Mouse (Mus musculus): ENCODE measurements around the gene Cinp. TPM values are rescaled to one million over a fixed set of nuclear protein-coding genes. Genes with fewer than 3 reads are reported as not detected.

Gene Cinp
- polyA plus RNA-seq (2012; rRNA removed) = 30.2 and 34.8 TPM in 2 replicates

DNA sequence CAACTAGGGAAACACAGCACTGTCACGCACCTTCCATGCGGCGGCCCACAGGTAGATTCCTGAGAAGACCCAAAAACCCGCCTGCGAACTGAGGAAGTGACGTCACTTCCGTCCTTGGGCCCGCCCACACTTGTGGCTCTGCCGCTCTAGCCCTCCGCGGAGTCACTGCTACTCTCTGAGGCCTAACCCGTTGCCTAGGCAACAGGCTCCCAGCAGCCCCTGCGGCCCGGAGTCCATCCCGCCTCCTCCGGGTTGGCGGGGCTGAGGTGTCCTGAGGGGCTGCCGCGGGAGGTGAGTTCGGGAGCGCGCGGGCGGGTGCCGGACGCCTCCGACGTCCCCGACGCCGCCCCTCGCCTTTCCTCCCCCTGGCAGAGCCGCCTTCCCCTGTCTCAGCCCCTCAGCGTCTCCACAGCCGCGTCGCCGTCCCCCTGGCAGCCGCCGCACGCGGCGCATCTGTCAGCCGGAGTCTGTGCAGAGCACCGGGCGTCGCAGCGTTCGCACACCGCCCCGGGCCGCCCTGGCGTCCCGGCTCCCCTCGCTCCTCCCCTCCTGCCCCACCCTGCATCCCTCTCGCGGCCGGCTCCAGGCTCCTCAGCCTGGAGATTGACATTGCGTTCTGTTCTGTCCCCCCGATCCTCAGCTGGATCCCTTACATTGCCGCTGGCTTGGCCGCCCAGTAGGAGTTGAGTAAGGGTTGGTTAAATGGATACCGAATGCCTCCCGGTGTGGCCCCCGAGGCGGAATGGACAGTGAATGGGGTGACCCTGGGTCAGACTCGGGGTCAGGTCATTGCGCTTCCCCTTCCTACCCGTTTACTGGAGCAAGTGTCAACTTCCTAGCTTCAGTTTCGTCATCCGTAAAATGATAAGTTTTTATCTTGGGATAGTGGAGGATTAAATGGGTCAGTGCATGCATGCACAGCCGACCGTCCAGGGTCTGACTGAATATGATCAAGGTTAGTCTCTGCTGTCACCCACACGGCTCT lies at the start of gene Cinp, which contains the start of gene Tecpr2:
Gene Cinp, minus strand, starts transcription at position 110 of the 985 bp plus-strand sequence.
Gene Tecpr2, plus strand, starts transcription at position 229 of the 985 bp plus-strand sequence.
- under 1% methylated on average over 71 of the region's 74 CpGs for WGBS
- TF ChIP-seq CTCF (IDR thresholded peaks at IDR 0.05; ENCODE audit: insufficient read depth, low read length) (no peak), POLR2A (IDR thresholded peaks at IDR 0.05; ENCODE audit: borderline replicate concordance, extremely low read depth, low read depth, low read length) (no peak; the same call in 1 of the 2 replicates)
- peak within 1 kb of the TSS; percentile 65 for H3K4me3 ChIP-seq (replicated peaks; ENCODE audit: extremely low read depth, low read depth, low read length)
- peaks cover 8% of the 10 kb centered on the region; the same call in 1 of the 2 replicates for H3K4me1 ChIP-seq (ENCODE audit: control insufficient read depth, insufficient read depth, low read length)
- DNase-seq = peak; percentile 93

DNA sequence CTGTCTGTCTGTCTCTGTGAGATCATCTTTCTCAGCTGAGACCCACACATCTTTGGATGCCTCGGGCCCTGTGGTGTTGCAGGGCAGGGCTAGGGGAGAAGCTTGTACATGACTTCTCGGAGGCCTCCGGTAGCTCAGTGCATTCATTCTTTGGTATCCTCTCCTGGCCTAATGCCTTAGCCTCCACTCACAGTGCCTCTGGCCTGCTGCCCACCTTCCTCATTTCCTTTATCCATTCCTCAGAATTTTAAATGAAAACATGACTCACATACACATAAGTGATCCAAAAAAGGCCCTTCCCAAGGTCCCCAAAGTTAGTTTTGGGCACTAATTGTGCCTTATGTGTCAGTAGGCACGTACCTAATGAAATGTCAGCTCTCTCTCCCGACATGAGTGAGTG lies 48.6 kb upstream of the Cinp start:
- TF ChIP-seq POLR2A (IDR thresholded peaks at IDR 0.05; ENCODE audit: borderline replicate concordance, extremely low read depth, low read depth, low read length) (no peak), CTCF (IDR thresholded peaks at IDR 0.05; ENCODE audit: insufficient read depth, low read length) (no peak)
- no peak overlapping the region for H3K4me3 ChIP-seq (replicated peaks; ENCODE audit: extremely low read depth, low read depth, low read length)
- 76% methylated on average over 5 of the region's 5 CpGs for WGBS
- no peaks in the 10 kb centered on the region for H3K4me1 ChIP-seq (ENCODE audit: control insufficient read depth, insufficient read depth, low read length)
- no peak for DNase-seq

DNA sequence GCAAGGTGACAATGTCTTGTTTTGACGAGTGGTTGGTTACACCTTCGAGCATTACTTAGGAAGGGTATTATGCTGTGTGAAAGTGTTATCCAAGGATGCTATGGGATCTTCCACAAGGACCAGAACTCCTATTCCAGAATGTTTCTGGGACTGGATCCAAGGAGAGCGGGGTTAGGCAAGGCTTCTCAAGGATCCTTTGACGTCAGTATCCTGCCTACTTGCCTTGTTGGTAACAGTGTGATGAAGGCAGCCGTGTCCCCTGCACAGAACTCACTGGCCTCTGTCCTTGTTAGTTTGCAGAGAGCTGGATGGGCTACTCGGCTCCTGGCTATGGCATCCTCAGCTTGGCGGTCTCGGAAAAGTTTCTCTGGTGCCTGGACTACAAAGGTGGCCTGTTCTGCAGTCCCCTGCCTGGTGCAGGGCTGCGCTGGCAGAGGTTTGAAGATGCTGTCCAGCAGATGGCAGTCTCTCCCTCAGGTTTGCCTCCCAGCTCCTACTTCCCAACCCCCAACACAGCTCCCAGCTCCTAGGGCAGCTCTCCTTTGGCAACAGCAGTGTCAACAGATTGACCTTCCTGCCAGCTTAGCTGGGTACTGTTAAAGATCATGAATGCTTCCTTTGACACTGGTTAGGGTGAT lies 47.2 kb upstream of the Cinp start:
- Histone ChIP-seq H3K4me1 (ENCODE audit: control insufficient read depth, insufficient read depth, low read length) (no peaks in the 10 kb centered on the region), H3K4me3 (replicated peaks; ENCODE audit: extremely low read depth, low read depth, low read length) (no peak overlapping the region)
- TF ChIP-seq CTCF (IDR thresholded peaks at IDR 0.05; ENCODE audit: insufficient read depth, low read length) (peak; percentile 94), POLR2A (IDR thresholded peaks at IDR 0.05; ENCODE audit: borderline replicate concordance, extremely low read depth, low read depth, low read length) (no peak)
- 57% methylated on average over 9 of the region's 9 CpGs for WGBS
- peak; percentile 72 for DNase-seq

DNA sequence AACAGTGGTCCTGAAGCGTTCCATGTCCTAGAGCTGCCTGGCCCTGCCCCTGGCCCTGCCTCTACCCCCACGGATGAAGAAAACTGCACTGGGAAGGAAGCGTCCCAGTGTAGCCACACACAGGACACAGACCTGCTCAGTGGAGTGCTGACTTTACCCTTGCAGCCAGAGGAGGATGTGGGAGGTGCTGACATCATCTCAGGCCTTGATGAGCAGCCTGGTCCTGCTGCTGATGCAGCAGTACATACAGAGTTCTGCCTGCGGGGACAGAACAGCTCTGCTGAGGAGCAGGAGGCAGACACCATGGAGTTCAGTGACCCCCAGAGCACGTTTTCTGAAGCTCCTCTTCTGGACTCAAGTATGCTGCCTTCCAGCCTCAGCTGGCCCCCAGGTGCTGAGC lies 43.9 kb upstream of the Cinp start:
- DNase-seq = no peak
- TF ChIP-seq POLR2A (IDR thresholded peaks at IDR 0.05; ENCODE audit: borderline replicate concordance, extremely low read depth, low read depth, low read length) = no peak
- no peak for TF ChIP-seq CTCF (IDR thresholded peaks at IDR 0.05; ENCODE audit: insufficient read depth, low read length)
- Histone ChIP-seq H3K4me1 (ENCODE audit: control insufficient read depth, insufficient read depth, low read length) (no peaks in the 10 kb centered on the region), H3K4me3 (replicated peaks; ENCODE audit: extremely low read depth, low read depth, low read length) (no peak overlapping the region)
- 65% methylated on average over 5 of the region's 5 CpGs for WGBS

DNA sequence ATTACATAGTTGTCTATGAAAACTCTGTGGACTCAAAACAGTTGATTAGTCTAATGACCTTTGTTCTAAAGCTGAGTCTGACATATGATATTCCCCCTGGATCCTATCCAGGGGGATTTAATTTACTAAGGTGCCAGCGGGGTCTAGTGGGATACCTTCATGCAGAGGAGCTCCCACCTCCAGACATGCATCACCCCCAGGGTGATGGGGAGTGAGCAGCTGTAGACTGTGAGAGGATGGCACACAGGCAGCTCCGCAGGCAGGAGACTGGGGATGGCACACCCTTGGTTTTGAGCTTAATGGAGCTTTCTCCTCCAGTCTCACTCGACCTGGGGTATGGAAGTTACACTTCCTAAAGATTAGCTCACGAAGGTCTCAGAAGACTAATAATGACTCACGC lies 32.6 kb upstream of the Cinp start:
- WGBS = 88% methylated on average over 5 of the region's 5 CpGs
- TF ChIP-seq POLR2A (IDR thresholded peaks at IDR 0.05; ENCODE audit: borderline replicate concordance, extremely low read depth, low read depth, low read length) (no peak), CTCF (IDR thresholded peaks at IDR 0.05; ENCODE audit: insufficient read depth, low read length) (no peak)
- Histone ChIP-seq H3K4me1 (ENCODE audit: control insufficient read depth, insufficient read depth, low read length) (no peaks in the 10 kb centered on the region), H3K4me3 (replicated peaks; ENCODE audit: extremely low read depth, low read depth, low read length) (no peak overlapping the region)
- no peak for DNase-seq

DNA sequence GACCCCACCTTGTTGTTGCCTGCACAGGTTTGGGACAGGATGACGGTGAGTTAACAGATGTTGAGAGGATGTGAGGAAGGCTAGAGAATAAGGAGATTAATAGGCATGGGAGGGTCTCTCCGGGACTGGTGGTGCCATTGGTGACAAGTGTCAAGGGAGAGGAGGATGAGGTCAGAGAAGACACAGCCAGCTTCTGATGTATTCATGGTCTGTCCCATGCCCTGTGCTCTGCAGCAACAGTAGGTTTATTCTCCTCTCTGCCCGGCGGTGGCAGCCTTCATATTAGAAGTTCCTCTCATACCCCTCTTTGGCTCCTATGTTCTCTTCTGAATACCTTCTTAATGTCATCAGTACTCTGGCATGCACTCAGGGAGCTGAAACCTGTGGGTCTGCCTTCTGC lies 31.3 kb upstream of the Cinp start:
- no peak for TF ChIP-seq POLR2A (IDR thresholded peaks at IDR 0.05; ENCODE audit: borderline replicate concordance, extremely low read depth, low read depth, low read length)
- TF ChIP-seq CTCF (IDR thresholded peaks at IDR 0.05; ENCODE audit: insufficient read depth, low read length) = no peak
- Histone ChIP-seq H3K4me3 (replicated peaks; ENCODE audit: extremely low read depth, low read depth, low read length) (no peak overlapping the region), H3K4me1 (ENCODE audit: control insufficient read depth, insufficient read depth, low read length) (no peaks in the 10 kb centered on the region)
- 81% methylated on average over 4 of the region's 4 CpGs for WGBS
- no peak for DNase-seq

DNA sequence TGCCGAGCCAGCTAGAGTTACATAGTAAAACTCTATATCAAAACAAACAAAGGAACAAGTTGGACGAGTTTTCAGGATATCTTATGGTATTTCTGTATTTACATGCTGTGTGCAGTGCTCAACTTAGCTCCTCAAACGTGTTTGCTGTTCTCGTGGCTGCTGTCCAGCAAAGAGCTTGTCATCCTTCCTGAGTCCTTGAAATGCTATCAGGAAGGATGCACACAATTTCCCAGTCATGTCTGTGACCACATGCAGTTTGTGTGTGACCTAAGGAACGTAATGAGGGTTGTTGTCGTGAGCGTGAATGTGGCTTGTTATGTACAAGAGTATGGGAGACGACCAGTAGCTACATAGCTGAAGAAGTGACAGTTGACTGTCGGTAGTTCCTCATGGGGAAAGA lies 26.8 kb upstream of the Cinp start:
- WGBS = 56% methylated on average over 9 of the region's 9 CpGs
- TF ChIP-seq POLR2A (IDR thresholded peaks at IDR 0.05; ENCODE audit: borderline replicate concordance, extremely low read depth, low read depth, low read length) (no peak), CTCF (IDR thresholded peaks at IDR 0.05; ENCODE audit: insufficient read depth, low read length) (no peak)
- H3K4me1 ChIP-seq (ENCODE audit: control insufficient read depth, insufficient read depth, low read length) = no peaks in the 10 kb centered on the region
- no peak overlapping the region for H3K4me3 ChIP-seq (replicated peaks; ENCODE audit: extremely low read depth, low read depth, low read length)
- DNase-seq = no peak

DNA sequence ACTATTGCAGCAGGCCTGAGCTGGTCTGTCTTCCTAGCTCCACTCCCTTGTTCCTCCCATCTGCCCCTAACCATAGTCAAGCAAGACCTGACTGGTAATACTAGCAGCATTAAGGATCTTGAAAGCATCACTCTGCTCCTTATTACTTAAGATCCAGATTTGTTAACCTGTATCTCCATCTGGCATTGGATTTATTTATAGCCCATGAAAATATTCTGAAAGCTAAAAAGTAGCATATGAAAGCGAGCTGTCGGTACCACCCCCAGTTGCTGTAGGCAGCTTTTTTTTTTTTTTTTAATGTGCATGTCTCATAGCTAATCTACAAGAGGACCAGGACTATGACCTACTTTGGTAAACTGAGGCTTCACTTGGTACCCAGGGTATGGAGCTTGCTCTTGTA lies 21.0 kb upstream of the Cinp start:
- no peaks in the 10 kb centered on the region for H3K4me1 ChIP-seq (ENCODE audit: control insufficient read depth, insufficient read depth, low read length)
- no peak for TF ChIP-seq POLR2A (IDR thresholded peaks at IDR 0.05; ENCODE audit: borderline replicate concordance, extremely low read depth, low read depth, low read length)
- DNase-seq = no peak
- no peak overlapping the region for H3K4me3 ChIP-seq (replicated peaks; ENCODE audit: extremely low read depth, low read depth, low read length)
- WGBS = 98% methylated on average over 2 of the region's 2 CpGs

DNA sequence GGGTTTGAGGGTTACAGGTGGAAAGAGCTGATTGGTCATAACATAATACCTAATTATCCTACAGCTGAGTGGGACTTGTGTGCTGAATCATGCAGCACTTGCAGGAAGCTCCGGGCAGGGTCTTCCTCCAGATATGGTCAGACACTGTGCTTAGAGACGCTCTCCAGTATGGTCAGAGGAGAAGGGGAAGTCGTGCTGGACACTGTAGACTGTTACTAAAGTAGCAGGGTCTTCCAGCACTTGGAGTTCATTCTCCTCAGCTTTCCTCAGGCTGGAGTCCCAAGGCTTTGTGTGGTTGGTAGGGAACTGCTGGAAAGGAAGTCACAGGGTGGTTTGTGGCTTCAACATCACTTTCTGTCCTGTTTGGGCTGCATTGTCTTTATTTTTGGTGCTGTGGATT lies 18.9 kb upstream of the Cinp start:
- Histone ChIP-seq H3K4me1 (ENCODE audit: control insufficient read depth, insufficient read depth, low read length) (no peaks in the 10 kb centered on the region), H3K4me3 (replicated peaks; ENCODE audit: extremely low read depth, low read depth, low read length) (no peak overlapping the region)
- 51% methylated on average over 3 of the region's 3 CpGs for WGBS
- no peak for TF ChIP-seq CTCF (IDR thresholded peaks at IDR 0.05; ENCODE audit: insufficient read depth, low read length)
- no peak for TF ChIP-seq POLR2A (IDR thresholded peaks at IDR 0.05; ENCODE audit: borderline replicate concordance, extremely low read depth, low read depth, low read length)
- no peak for DNase-seq

Data from lung, adult 2 months (tissue).